Mouse (Mus musculus) midbrain, embryonic 14.5 days (tissue): Measurements from ENCODE around the gene Bpnt1. TPM values are rescaled to one million over a fixed set of nuclear protein-coding genes. Genes with fewer than 3 reads are reported as not detected.
"Not testable (repeated sequence)": the region's sequence is repeated elsewhere in the genome, so short reads cannot be mapped to it uniquely, and the experiment has no call there.

ENCODE experiments used
- ATAC-seq: fragments of 200-750 bp; cut with Nextera tagmentation; 2 replicates; pipeline ENCODE4 v1.8.0; 2017; ENCODE audit warnings: moderate number of reproducible peaks, moderate library complexity; ENCODE audit not compliant: low FRiP score, low TSS enrichment
- DNase-seq: peaks from one replicate; pipeline ENCODE4 v3.0.0-alpha.2; 2015
- H3K27ac ChIP-seq: fragments of 300-500 bp; sonication (generic); replicated peaks from 2 replicates; pipeline ENCODE4 v1.5.1; 2014; ENCODE audit warnings: mild to moderate bottlenecking, low read depth, low read length, moderate library complexity
- H3K27me3 ChIP-seq: fragments of 300-500 bp; sonication (generic); 2 replicates; pipeline ENCODE4 v1.6.1; 2014; ENCODE audit warnings: low read length, control low read depth, mixed read lengths; ENCODE audit not compliant: control insufficient read depth, insufficient read depth
- H3K36me3 ChIP-seq: fragments of 300-500 bp; sonication (generic); 2 replicates; pipeline ENCODE4 v1.6.1; 2014; ENCODE audit warnings: low read length, control low read depth; ENCODE audit not compliant: control insufficient read depth, insufficient read depth
- H3K4me1 ChIP-seq: fragments of 300-500 bp; sonication (generic); 2 replicates; pipeline ENCODE4 v1.6.1; 2014; ENCODE audit warnings: mild to moderate bottlenecking, antibody characterized with exemption, low read length, control low read depth; ENCODE audit not compliant: control insufficient read depth, insufficient read depth
- H3K4me2 ChIP-seq: fragments of 300-500 bp; sonication (generic); 2 replicates; pipeline ENCODE4 v1.6.1; 2014; ENCODE audit warnings: mild to moderate bottlenecking, low read length, moderate library complexity
- H3K4me3 ChIP-seq: fragments of 300-500 bp; sonication (generic); replicated peaks from 2 replicates; pipeline ENCODE4 v1.5.1; 2014; ENCODE audit warnings: low read depth, low read length
- H3K9ac ChIP-seq: fragments of 300-500 bp; sonication (generic); replicated peaks from 2 replicates; pipeline ENCODE4 v1.6.1; 2014; ENCODE audit warnings: mild to moderate bottlenecking, low read length, moderate library complexity
- H3K9me3 ChIP-seq: fragments of 300-500 bp; sonication (generic); 2 replicates; pipeline ENCODE4 v1.6.1; 2016; ENCODE audit warnings: low read length, control low read depth, mixed read lengths; ENCODE audit not compliant: control insufficient read depth
- WGBS: fragments of 180-500 bp; shearing (Covaris S2); extraction: QIAGEN DNeasy Blood & Tissue Kit; methylation state at CpG from one replicate; pipeline ENCODE4 v1.1.7; 2014; 5-methylcytosine and 5-hydroxymethylcytosine counted together
- polyA plus RNA-seq: library from polyadenylated mRNA; unstranded; fragments of >200 nt; fragmentation: Nextera tagmentation; extraction: Ambion mirVana; gene quantifications from 2 replicates; pipeline ENCODE4 v1.2.1, GENCODE M21; 2014

The Bpnt1 gene
- polyA plus RNA-seq, 1 experiment from 2014 or later, result 27.2 TPM

- ATAC-seq, result no peak
- Histone ChIP-seq H3K9me3 (no peaks in the 10 kb centered on the region), H3K27me3 (no peaks in the 10 kb centered on the region), H3K4me2 (no peak overlapping the region), H3K36me3 (peaks cover 72% of the 10 kb centered on the region), H3K4me1 (no peaks in the 10 kb centered on the region), H3K4me3 (no peak overlapping the region), H3K27ac (no peak overlapping the region), H3K9ac (no peak overlapping the region)
- 89% methylated on average over 16 of the region's 16 CpGs for WGBS
- DNase-seq, result no peak
Measured at GRCm38 (mm10) chr1:185315846-185316568, 15.9 kb upstream of the Bpnt1 start.

- 62% methylated on average over 3 of the region's 3 CpGs for WGBS
- DNase-seq, H3K9ac ChIP-seq, ATAC-seq, H3K27ac ChIP-seq, H3K27me3 ChIP-seq, H3K9me3 ChIP-seq: not testable (repeated sequence)
- Histone ChIP-seq H3K4me3 (peak overlapping the region; percentile 94), H3K4me2 (peak overlapping the region; percentile 80), H3K36me3 (peaks cover 38% of the 10 kb centered on the region), H3K4me1 (peaks cover 14% of the 10 kb centered on the region)
Measured at GRCm38 (mm10) chr1:185327754-185328345, 4.1 kb upstream of the Bpnt1 start.

GRCm38 (mm10) chr1:185328721-185329610 is 3.0 kb upstream of the Bpnt1 start, which contains the start of gene Iars2:
TSS of gene Iars2 (minus strand) at chr1:185329396.
- peak; percentile 91 for ATAC-seq
- H3K27ac ChIP-seq, result peak within 1 kb of the TSS; percentile 91
- H3K9ac ChIP-seq, result peak within 1 kb of the TSS; percentile 92
- H3K27me3 ChIP-seq, result no peaks in the 10 kb centered on the region
- no peaks in the 10 kb centered on the region for H3K9me3 ChIP-seq
- peak within 1 kb of the TSS; percentile 94 for H3K4me3 ChIP-seq
- H3K4me1 ChIP-seq, result peaks cover 22% of the 10 kb centered on the region
- peak within 1 kb of the TSS; percentile 80 for H3K4me2 ChIP-seq
- under 1% methylated on average over 76 of the region's 76 CpGs for WGBS
- peaks cover 27% of the 10 kb centered on the region for H3K36me3 ChIP-seq
- peak; percentile 95 for DNase-seq

GRCm38 (mm10) chr1:185329851-185330250 is 2.1 kb upstream of the Bpnt1 start:
- H3K9me3 ChIP-seq, result no peaks in the 10 kb centered on the region
- ATAC-seq, result no peak
- DNase-seq, result no peak
- H3K36me3 ChIP-seq, result peaks cover 22% of the 10 kb centered on the region
- no peak overlapping the region for H3K9ac ChIP-seq
- 94% methylated on average over 8 of the region's 8 CpGs for WGBS
- no peak overlapping the region for H3K27ac ChIP-seq
- no peaks in the 10 kb centered on the region for H3K27me3 ChIP-seq
- peaks cover 23% of the 10 kb centered on the region for H3K4me1 ChIP-seq
- peak overlapping the region; percentile 80 for H3K4me2 ChIP-seq
- no peak overlapping the region for H3K4me3 ChIP-seq

GRCm38 (mm10) chr1:185331364-185331763 is 585 bp upstream of the Bpnt1 start:
- Histone ChIP-seq H3K4me1 (peaks cover 23% of the 10 kb centered on the region), H3K27me3 (no peaks in the 10 kb centered on the region), H3K27ac (no peak overlapping the region), H3K36me3 (peaks cover 10% of the 10 kb centered on the region), H3K4me2 (peak overlapping the region; percentile 76), H3K9me3 (no peaks in the 10 kb centered on the region), H3K9ac (no peak overlapping the region; the same call in 1 of the 2 replicates), H3K4me3 (peak overlapping the region; percentile 74)
- ATAC-seq (no peak), DNase-seq (no peak)
- WGBS, result 56% methylated on average over 5 of the region's 5 CpGs

- H3K4me1 ChIP-seq, result peaks cover 18% of the 10 kb centered on the region
- no peak overlapping the region for H3K9ac ChIP-seq
- DNase-seq (no peak), ATAC-seq (no peak)
- peaks cover 5% of the 10 kb centered on the region; the same call in 1 of the 2 replicates for H3K36me3 ChIP-seq
- H3K9me3 ChIP-seq, result no peaks in the 10 kb centered on the region
- no peak overlapping the region for H3K27ac ChIP-seq
- 95% methylated on average over 5 of the region's 5 CpGs for WGBS
- no peak overlapping the region for H3K4me2 ChIP-seq
- H3K27me3 ChIP-seq, result no peaks in the 10 kb centered on the region
- no peak overlapping the region for H3K4me3 ChIP-seq
Measured at GRCm38 (mm10) chr1:185333651-185334050, 1.7 kb downstream of the Bpnt1 start.

- H3K4me2 ChIP-seq, result no peak overlapping the region
- no peak overlapping the region for H3K9ac ChIP-seq
- ATAC-seq (no peak), DNase-seq (no peak)
- WGBS, result 90% methylated on average over 4 of the region's 4 CpGs
- H3K9me3 ChIP-seq, result no peaks in the 10 kb centered on the region
- H3K36me3 ChIP-seq, result peaks cover 9% of the 10 kb centered on the region; the same call in 1 of the 2 replicates
- H3K4me3 ChIP-seq, result no peak overlapping the region
- no peaks in the 10 kb centered on the region for H3K27me3 ChIP-seq
- H3K4me1 ChIP-seq, result peaks cover 18% of the 10 kb centered on the region
- H3K27ac ChIP-seq, result no peak overlapping the region
Measured at GRCm38 (mm10) chr1:185334136-185334535, 2.2 kb downstream of the Bpnt1 start.

GRCm38 (mm10) chr1:185335231-185335765 is 3.3 kb downstream of the Bpnt1 start:
- no peak for DNase-seq
- Histone ChIP-seq H3K9me3 (no peaks in the 10 kb centered on the region), H3K4me3 (no peak overlapping the region), H3K27ac (no peak overlapping the region), H3K9ac (no peak overlapping the region), H3K27me3 (no peaks in the 10 kb centered on the region), H3K36me3 (peaks cover 15% of the 10 kb centered on the region), H3K4me2 (no peak overlapping the region), H3K4me1 (peaks cover 14% of the 10 kb centered on the region)
- ATAC-seq, result no peak
- WGBS, result 73% methylated on average over 6 of the region's 6 CpGs
